Comparison of ENCODE assay signal across 8 mouse cellular contexts in the genomic region with DNA sequence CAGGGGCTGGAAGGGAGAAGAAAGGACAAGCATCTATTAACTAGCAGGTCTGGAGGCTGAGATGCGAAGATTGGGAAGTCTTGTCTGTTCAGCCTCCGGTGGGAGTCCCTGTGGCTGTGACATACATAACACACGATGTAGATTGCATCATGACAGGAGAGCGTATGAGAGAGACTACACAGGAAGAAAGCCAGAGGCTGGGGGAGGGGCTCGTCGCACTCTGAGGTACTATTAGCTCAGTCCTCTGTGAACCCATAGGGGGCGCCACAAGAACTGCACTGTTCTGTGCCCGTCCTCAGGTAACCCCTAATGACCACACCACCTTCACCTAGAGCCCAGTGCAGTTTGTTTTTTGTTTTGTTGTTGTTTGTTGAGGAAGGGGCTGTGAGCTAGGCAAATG.
DNase-seq lines count a peak whose midpoint lies in the region; ATAC-seq and TF ChIP-seq lines count a peak whose summit lies in the region.

No protein-coding gene starts in this region.

- 0 out of 2 replicates have a peak, but pooled peaks have one; percentile 8 for TF ChIP-seq CTCF in kidney, adult 2 months (conservative IDR thresholded peaks at IDR 0.05; ENCODE audit: insufficient read depth, insufficient read length, low read depth, low read length)

- TF ChIP-seq POLR2A in kidney, adult 2 months (IDR thresholded peaks at IDR 0.05; ENCODE audit: low read depth, low read length) = no peak

- no peak overlapping the region for H3K27ac ChIP-seq in kidney, adult 2 months (ENCODE audit: insufficient read depth, low read depth, low read length)
- H3K27ac ChIP-seq in kidney, embryonic 16.5 days (ENCODE audit: low read length) = no peak overlapping the region
- peak overlapping the region; percentile 89 for H3K27ac ChIP-seq in heart, embryonic 15.5 days

- H3K4me3 ChIP-seq in kidney, adult 2 months (ENCODE audit: insufficient read depth, low read depth, low read length) = no peak overlapping the region
- no peak overlapping the region for H3K4me3 ChIP-seq in kidney, embryonic 16.5 days (ENCODE audit: low read length)
- H3K4me3 ChIP-seq in heart, embryonic 15.5 days = no peak overlapping the region

- no peak overlapping the region for H3K4me2 ChIP-seq in kidney, embryonic 16.5 days (replicated peaks; ENCODE audit: low read depth, low read length)
- H3K4me2 ChIP-seq in heart, embryonic 15.5 days = peak overlapping the region; percentile 12; the same call in 1 of the 2 replicates

- ATAC-seq in kidney, embryonic 16.5 days (ENCODE audit: low FRiP score, low TSS enrichment) = no peak
- ATAC-seq in heart, embryonic 15.5 days (replicated peaks; ENCODE audit: insufficient number of reproducible peaks, insufficient read depth, low FRiP score, low read depth) = no peak

- no peaks in the 10 kb centered on the region for H3K27me3 ChIP-seq in kidney, adult 2 months (replicated peaks; ENCODE audit: control insufficient read depth, insufficient read depth, low read length)
- H3K27me3 ChIP-seq in kidney, embryonic 16.5 days (ENCODE audit: insufficient read depth, low read length) = no peaks in the 10 kb centered on the region
- no peaks in the 10 kb centered on the region for H3K27me3 ChIP-seq in heart, embryonic 15.5 days

- DNase-seq in kidney, adult 2 months = peak; percentile 4
- DNase-seq in ES-CJ7 (ENCODE audit: low read depth, low spot score) = peak; percentile 31
- peak; percentile 60 for DNase-seq in naive thymus-derived CD4-positive, alpha-beta T cell, adult 2 months (ENCODE audit: low read depth)
- no peak for DNase-seq in frontal cortex, postnatal 36 days (ENCODE audit: low spot score in 2 of 2)
- no peak for DNase-seq in frontal cortex, postnatal 14 days (ENCODE audit: low spot score in 2 of 2)
- DNase-seq in embryo, embryonic 11 days = no peak

- no peak overlapping the region for H3K9ac ChIP-seq in kidney, embryonic 16.5 days (replicated peaks; ENCODE audit: low read length)
- no peak overlapping the region for H3K9ac ChIP-seq in heart, embryonic 15.5 days

- H3K9me3 ChIP-seq in kidney, embryonic 16.5 days (ENCODE audit: low read length) = no peaks in the 10 kb centered on the region
- H3K9me3 ChIP-seq in heart, embryonic 15.5 days (replicated peaks) = no peaks in the 10 kb centered on the region

- no peaks in the 10 kb centered on the region for H3K4me1 ChIP-seq in kidney, adult 2 months (ENCODE audit: control insufficient read depth, insufficient read depth, low read length)
- peaks cover 4% of the 10 kb centered on the region; the same call in 1 of the 2 replicates for H3K4me1 ChIP-seq in kidney, embryonic 16.5 days (ENCODE audit: insufficient read depth, low read length)
- H3K4me1 ChIP-seq in heart, embryonic 15.5 days (replicated peaks) = peaks cover 16% of the 10 kb centered on the region

- no peaks in the 10 kb centered on the region for H3K36me3 ChIP-seq in kidney, adult 2 months (ENCODE audit: control insufficient read depth, insufficient read depth, low read length)
- no peaks in the 10 kb centered on the region for H3K36me3 ChIP-seq in kidney, embryonic 16.5 days (ENCODE audit: insufficient read depth, low read length)
- H3K36me3 ChIP-seq in heart, embryonic 15.5 days = no peaks in the 10 kb centered on the region

- 79% methylated on average over 8 of the region's 8 CpGs for WGBS in kidney, adult 2 months
- 80% methylated on average over 8 of the region's 8 CpGs for WGBS in kidney, embryonic 16.5 days
- WGBS in heart, embryonic 15.5 days = 69% methylated on average over 8 of the region's 8 CpGs

Comparison
In these comparisons a context has a peak if more than half of its experiments do, and no peak if none do; other contexts are left out.
1. DNase-seq: peak in kidney, adult 2 months (single experiment), ES-CJ7 (single experiment) and naive thymus-derived CD4-positive, alpha-beta T cell, adult 2 months (single experiment); none in frontal cortex, postnatal 36 days (0 of 2), frontal cortex, postnatal 14 days (0 of 2) and embryo, embryonic 11 days (single experiment).